Mouse (Mus musculus): Measurements from ENCODE around the gene Atrnl1.

- TF ChIP-seq CTCF (IDR thresholded peaks at IDR 0.05; ENCODE audit: extremely low read depth, insufficient read depth, insufficient read length, insufficient replicate concordance): no peak
- no peak for TF ChIP-seq POLR2A (IDR thresholded peaks at IDR 0.05; ENCODE audit: low read depth, low read length)
Observed at GRCm38 (mm10) chr19:57762526-57762925, 151.7 kb downstream of the Atrnl1 start.
